Mouse (Mus musculus) layer of hippocampus, adult 9-11 months (tissue): ENCODE measurements around the gene Psap.

Experiments
- DNase-seq: peaks from one replicate; pipeline ENCODE4 v3.0.0; 2022

Psap gene

GRCm38 (mm10) chr10:60265252-60265651, 12.2 kb upstream of the Psap start:
- DNase-seq = no peak

GRCm38 (mm10) chr10:60266842-60267401, 10.5 kb upstream of the Psap start:
- no peak for DNase-seq

- DNase-seq = no peak
Observed at GRCm38 (mm10) chr10:60268738-60269137, 8.7 kb upstream of the Psap start.

- DNase-seq = no peak
Observed at GRCm38 (mm10) chr10:60269141-60270064, 8.0 kb upstream of the Psap start.

DNA sequence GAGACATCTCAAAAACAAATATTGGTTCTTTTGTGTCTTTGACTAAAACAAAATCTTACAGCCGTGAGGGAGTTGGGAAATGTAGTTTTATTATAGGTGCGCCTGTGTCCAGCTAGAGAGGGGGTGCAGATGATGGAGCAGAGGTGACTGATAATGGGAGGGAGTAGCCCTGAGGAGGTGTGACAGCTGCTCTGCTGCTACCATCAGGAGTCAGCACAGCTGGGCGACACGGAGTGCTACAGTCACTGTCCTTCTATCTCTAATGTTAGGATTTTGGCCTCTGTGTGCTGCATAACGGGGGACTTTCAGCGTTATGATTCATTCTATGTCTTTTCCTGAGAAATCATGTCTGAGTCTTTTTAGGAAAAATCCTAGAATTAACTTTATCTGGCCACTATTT, 6.4 kb upstream of the Psap start:
- no peak for DNase-seq

GRCm38 (mm10) chr10:60272241-60272640, 5.2 kb upstream of the Psap start:
- DNase-seq = no peak

DNA sequence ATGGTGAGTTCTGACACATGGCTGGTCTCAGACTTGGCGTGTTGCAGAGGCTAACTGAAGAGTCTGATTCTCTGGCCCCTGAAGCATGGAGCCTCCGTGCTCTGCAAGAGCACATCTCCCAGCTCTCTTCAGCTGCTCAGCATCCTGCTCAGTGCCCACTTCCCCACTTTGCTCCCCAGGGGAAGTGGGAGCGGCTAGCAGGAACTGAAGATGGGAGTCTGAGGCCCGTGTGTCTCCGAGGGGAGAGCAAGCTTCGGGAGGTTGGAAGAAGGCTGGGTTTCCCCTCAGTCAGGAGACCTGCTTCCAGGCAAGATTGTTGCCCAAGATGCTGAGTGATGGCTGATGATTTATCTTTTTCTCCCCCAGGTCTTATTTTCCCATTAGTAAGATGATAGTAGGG, 4.0 kb upstream of the Psap start:
- no peak for DNase-seq

- DNase-seq = no peak
Observed at GRCm38 (mm10) chr10:60278006-60278399, 576 bp downstream of the Psap start.

DNA sequence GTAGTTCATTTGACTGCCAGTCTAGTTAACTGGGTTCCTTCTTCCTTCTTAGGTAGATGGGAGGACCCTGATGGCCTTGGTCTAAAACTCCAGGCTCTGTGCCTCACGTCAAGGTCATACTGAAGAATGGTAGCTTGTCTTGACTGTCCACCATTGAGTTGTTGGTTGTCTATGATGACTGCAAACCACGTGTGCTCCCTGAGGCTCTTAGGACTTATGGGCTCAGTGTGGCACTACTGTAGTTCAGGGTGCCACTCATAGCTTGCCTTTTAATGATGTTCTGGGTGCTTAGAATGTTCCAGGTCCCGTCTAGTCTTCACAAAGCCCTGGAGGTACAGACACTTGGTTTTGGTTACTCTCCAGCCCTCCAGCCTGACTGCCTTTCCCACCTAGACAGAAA, 1.4 kb downstream of the Psap start:
- DNase-seq = no peak

DNA sequence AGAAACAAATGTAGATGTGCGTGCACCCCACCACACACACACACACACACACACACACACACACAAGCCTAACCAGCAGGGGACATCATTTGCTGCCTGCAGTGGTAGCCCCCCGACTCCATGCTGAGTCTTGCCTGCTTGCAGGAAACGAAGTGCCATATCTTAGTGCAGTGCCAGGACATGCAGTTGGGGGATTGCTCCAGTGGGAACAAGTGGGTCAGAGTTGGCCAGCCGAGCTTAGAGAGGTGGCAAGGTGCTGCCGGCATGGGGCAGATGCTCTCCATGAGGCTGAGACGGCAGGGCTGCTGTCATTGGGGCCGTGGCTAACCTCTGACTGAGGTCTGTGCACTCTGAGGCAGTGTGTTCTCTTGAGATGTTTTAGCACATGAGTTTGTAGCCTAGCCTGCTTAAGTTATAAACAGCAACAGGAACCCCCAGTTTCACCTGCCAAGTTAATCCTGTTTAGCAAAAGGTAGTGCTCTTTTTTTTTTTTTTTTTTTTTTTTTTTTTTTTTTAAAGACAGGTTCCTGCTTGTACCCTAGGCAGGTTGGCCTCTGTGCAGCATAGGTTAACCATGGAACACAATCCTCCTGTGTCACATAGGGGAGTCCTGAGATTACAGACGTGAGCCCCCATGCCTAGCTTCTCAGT, 2.0 kb downstream of the Psap start:
- no peak for DNase-seq

- peak; percentile 85 for DNase-seq
Observed at GRCm38 (mm10) chr10:60279941-60280301, 2.5 kb downstream of the Psap start.

GRCm38 (mm10) chr10:60280353-60280752, 2.9 kb downstream of the Psap start:
- no peak for DNase-seq

DNA sequence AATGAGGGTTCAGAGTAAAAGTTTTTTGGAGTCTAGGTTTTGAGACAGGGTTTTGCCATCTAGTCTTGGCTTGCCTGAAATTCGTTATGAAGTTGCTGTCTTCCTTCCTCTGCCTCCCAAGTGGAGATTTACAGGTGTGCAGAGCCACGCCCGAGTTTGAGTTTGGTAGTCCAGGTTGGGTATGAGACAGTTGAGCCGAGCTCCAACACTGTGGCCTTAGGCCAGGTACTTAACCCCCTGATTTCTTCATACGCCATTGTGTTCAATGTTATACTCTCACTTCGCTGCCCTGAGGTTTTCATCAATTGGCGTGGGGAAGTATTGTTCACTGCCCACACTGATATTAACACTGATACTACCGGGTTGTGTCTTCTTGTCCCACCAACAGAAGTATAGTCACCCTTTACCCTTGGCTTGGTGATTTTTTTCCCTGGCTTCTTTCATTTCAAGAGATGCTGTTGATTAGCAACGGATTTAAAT, 4.2 kb downstream of the Psap start:
- no peak for DNase-seq

DNA sequence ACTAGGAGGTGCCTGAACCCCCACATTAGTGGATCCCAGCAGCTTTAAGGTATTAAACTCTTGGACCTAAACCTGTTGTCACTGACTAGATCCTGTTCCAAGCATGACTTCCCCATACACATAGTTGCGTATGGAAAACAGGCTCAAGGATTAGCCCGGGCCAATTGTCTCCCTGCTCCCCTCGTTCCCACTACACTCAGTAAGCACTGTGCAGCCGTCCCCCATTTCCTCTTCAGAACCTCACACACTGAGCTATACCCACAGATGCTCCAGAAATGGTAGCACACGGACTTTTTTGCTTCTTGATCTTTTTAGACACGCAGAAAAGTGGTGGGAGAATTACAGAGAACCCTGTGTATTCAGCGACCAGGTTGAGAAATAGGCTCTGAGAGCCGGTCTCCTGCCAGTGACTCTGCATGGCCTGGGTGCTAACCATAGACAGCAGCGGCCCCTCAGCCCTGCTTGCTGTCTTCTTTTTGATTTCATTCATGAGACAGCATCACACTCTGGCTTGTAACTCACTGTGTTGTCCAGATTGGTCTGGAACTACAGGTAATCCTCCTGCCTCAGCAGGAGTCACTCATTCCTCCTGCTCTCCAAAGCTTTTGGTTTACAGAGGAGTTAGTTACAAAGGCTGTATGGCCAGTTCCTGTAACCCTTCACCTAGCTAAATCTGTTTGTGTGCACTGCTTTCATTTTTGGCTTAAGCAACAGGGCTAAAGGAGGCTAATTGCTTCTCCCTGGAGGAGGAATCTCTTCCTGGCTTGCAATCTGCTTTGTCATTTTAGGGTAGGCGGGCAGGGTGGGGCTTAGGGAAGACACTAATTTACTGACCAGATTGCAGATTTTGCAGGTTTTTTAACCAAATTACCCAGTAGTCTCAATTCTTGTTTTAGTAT, 4.9 kb downstream of the Psap start:
- peak; percentile 64 for DNase-seq

DNA sequence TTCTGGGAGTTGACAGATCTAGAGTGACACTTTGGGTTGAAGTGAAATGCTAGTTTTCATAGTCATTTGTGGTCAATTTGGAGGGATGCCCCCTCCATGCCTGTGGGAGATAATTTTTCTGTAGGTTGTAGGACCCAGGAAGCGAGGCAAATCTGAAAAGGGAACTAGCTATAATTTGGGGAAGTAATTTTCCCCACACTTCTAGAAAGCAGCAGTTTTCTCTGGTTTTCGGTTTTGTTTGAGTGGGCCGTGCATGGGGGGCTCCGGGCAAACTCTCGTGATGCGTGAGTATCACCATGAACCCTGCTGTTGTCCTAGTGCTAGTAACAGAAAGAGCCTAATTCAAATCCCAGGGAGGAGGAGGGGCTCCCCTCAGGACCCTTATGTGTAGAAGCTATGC, 6.8 kb downstream of the Psap start:
- no peak for DNase-seq

- DNase-seq = no peak
Observed at GRCm38 (mm10) chr10:60284676-60285111, 7.3 kb downstream of the Psap start.

DNA sequence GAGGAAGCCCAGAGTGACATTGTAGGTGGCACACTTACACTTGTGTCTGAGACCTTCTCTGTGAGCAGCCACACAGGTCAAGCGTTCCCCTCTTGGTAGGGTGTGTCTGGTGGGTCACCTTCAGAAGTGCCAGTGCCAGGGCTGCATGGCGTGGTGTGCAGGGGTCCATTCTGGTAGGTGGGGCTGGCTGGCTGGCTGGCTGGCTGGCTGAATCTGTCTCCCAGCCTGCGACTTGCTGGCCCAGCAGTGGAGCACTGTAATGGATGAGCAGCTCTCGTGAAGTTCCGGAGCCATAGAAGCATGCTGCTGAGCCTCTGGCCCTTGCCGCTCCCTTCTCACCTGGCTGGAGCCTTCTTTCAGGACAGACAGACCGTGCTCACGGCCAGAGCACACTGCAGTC, 7.8 kb downstream of the Psap start:
- DNase-seq = no peak

GRCm38 (mm10) chr10:60285676-60286372, 8.4 kb downstream of the Psap start:
- DNase-seq = peak; percentile 93

- DNase-seq = peak; percentile 66
Observed at GRCm38 (mm10) chr10:60286546-60286945, 9.1 kb downstream of the Psap start.

DNA sequence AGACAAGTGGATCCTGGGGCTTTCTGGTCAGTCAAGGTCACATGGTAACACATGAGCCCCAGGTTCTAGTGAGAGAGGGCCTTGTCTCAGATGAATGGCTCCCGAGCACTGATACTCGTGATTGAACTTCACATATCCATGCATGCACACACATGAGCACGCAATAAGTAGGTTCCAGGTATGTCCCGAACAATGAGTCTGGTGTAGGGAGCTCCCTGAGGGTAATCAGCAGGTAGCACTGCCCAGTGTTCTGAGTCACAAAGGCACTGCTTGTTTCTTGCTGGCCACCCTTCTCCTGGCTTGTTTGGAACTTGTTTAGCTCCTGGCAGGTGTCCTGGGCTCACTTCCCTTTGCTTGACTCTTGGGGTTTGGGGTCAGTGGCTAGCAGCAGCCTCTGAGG, 9.7 kb downstream of the Psap start:
- DNase-seq = no peak

- no peak for DNase-seq
Observed at GRCm38 (mm10) chr10:60287726-60288125, 10.3 kb downstream of the Psap start.

- no peak for DNase-seq
Observed at GRCm38 (mm10) chr10:60289216-60289615, 11.8 kb downstream of the Psap start.
